Mouse (Mus musculus): ENCODE results near the gene Lars2.

GRCm38 (mm10) chr9:123509638-123510604 lies 143.2 kb downstream of the Lars2 start:
- TF ChIP-seq POLR2A (IDR thresholded peaks at IDR 0.05; ENCODE audit: extremely low read depth, insufficient read depth, low read length) (no peak), CTCF (IDR thresholded peaks at IDR 0.05; ENCODE audit: extremely low read depth, insufficient read depth, low read length) (no peak)
